Mouse (Mus musculus) liver, embryonic 11.5 days (tissue): ENCODE data around the gene Gm5414. TPM values are rescaled to one million over a fixed set of nuclear protein-coding genes. Genes with fewer than 3 reads are reported as not detected.

Experiments
- ATAC-seq: fragments of 200-750 bp; cut with Nextera tagmentation; replicated peaks from 2 replicates; pipeline ENCODE4 v1.8.0; 2017; ENCODE audit warnings: moderate number of reproducible peaks, mild to moderate bottlenecking, moderate TSS enrichment, moderate library complexity; ENCODE audit not compliant: low FRiP score
- DNase-seq: peaks from one replicate; pipeline ENCODE4 v3.0.0-alpha.2; 2017; ENCODE audit warnings: low spot score
- H3K27ac ChIP-seq: fragments of 300-500 bp; sonication (generic); 2 replicates; pipeline ENCODE4 v1.5.1; 2014; ENCODE audit warnings: mild to moderate bottlenecking, low read depth, low read length, control low read depth
- H3K27me3 ChIP-seq: fragments of 300-500 bp; sonication (generic); replicated peaks from 2 replicates; pipeline ENCODE4 v1.6.1; 2014; ENCODE audit warnings: low read length, mixed read lengths; ENCODE audit not compliant: control insufficient read depth, insufficient read depth
- H3K36me3 ChIP-seq: fragments of 300-500 bp; sonication (generic); 2 replicates; pipeline ENCODE4 v1.6.1; 2014; ENCODE audit warnings: mild to moderate bottlenecking, low read length, moderate library complexity, mixed read lengths; ENCODE audit not compliant: control insufficient read depth, insufficient read depth
- H3K4me1 ChIP-seq: fragments of 300-500 bp; sonication (generic); replicated peaks from 2 replicates; pipeline ENCODE4 v1.6.1; 2014; ENCODE audit warnings: low read length, mixed read lengths; ENCODE audit not compliant: control insufficient read depth, insufficient read depth
- H3K4me2 ChIP-seq: fragments of 300-500 bp; sonication (generic); 2 replicates; pipeline ENCODE4 v1.6.1; 2014; ENCODE audit warnings: mild to moderate bottlenecking, control low read depth, moderate library complexity
- H3K4me3 ChIP-seq: fragments of 300-500 bp; sonication (generic); 2 replicates; pipeline ENCODE4 v1.5.1; 2014; ENCODE audit warnings: low read depth, low read length, control low read depth
- H3K9ac ChIP-seq: fragments of 300-500 bp; sonication (generic); 2 replicates; pipeline ENCODE4 v1.6.1; 2014; ENCODE audit warnings: low read depth, low read length, control low read depth
- H3K9me3 ChIP-seq: fragments of 300-500 bp; sonication (generic); 2 replicates; pipeline ENCODE4 v1.6.1; 2016; ENCODE audit warnings: low read length, inconsistent platforms, mixed read lengths; ENCODE audit not compliant: control insufficient read depth
- WGBS: fragments of 180-500 bp; shearing (Covaris S2); extraction: QIAGEN DNeasy Blood & Tissue Kit; methylation state at CpG from one replicate; pipeline ENCODE4 v1.1.7; 2014; 5-methylcytosine and 5-hydroxymethylcytosine counted together
- polyA plus RNA-seq: library from polyadenylated mRNA; unstranded; fragments of >200 nt; fragmentation: Nextera tagmentation; extraction: Ambion mirVana; gene quantifications from 2 replicates; pipeline ENCODE4 v1.2.1, GENCODE M21; 2014

Gene Gm5414
- not detected in 2 replicates for polyA plus RNA-seq

DNA sequence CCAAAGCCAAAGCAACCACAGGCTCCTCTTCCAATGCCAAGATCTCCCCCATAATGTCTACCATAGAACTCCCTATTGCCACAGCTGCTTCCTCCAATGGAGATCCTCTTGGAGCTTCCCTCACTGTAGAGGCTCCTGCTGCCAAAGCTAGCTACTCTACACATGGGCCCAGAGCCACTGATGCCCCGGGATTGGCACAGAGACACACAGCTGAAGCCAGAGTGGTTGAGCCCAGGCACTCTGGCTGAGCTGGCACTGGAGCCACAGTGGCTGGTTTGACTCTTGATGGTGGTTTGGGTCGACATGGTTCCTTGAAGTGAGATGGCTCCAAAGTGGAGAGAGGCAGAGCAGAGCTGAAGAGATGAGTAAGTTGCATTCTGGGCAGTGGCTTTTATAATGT is at the start of gene Gm5414:
Gene Gm5414 (minus strand): TSS at position 305 of the 400 bp plus-strand sequence.
- no peak for ATAC-seq

DNA sequence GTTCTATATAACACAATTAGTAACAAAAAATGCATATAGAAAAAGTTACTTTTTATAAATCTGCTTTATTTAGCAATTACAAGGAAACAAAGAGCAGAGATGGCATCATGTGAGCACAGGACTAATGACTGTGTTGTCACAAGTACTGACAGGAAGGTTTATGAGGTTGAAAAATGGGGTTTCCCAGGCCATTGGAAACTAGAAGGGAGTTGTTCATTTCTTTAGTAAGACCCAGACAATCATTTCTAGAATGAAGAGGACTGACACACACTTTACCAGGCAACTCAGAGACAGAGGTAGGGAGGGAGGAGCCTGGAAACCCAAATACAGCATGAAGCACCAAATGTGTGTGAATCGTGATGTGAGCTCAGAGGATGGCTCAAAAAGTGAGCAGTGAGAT is 48.0 kb upstream of the Gm5414 start:
- Histone ChIP-seq H3K27me3 (no peaks in the 10 kb centered on the region), H3K27ac (no peak overlapping the region), H3K4me1 (no peaks in the 10 kb centered on the region), H3K4me2 (no peak overlapping the region), H3K9me3 (no peaks in the 10 kb centered on the region), H3K9ac (no peak overlapping the region), H3K36me3 (no peaks in the 10 kb centered on the region), H3K4me3 (no peak overlapping the region)
- ATAC-seq = no peak
- WGBS = 64% methylated on average over 1 of the region's 1 CpGs
- DNase-seq = no peak

More for the DNA sequence above, at the start of gene Gm5414:
- Histone ChIP-seq H3K27ac (no peak within 1 kb of the TSS), H3K4me3 (no peak within 1 kb of the TSS), H3K27me3 (no peaks in the 10 kb centered on the region), H3K4me1 (no peaks in the 10 kb centered on the region), H3K9ac (no peak within 1 kb of the TSS), H3K36me3 (no peaks in the 10 kb centered on the region), H3K4me2 (no peak within 1 kb of the TSS), H3K9me3 (no peaks in the 10 kb centered on the region)
- no peak for DNase-seq
- 50% methylated on average over 2 of the region's 2 CpGs for WGBS

DNA sequence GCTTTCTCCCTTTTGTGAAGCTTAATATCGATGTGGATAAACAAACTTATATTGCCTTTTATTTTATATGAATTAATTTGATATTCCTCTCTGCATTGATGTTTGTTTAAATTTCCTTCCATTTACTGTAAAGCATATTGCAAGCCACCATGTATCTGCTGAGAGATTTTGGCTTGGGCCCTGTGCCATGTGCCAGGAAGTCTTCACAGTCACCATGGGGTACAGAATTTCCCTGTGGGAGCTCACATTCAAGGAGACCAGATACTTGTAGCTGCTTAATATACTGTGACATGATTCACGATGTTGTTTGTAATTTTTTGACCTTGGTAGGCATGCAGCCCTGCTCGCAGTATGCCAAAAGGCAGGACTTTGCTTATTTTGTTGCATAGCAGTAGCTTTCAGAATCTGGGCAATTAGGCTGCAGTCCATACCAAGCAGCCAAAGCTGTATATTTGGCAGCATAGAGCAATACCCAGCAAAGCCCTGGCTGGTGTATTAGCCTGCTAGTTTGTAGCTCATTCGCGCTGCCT is 24.8 kb upstream of the Gm5414 start:
- H3K4me1 ChIP-seq = no peaks in the 10 kb centered on the region
- ATAC-seq (no peak), DNase-seq (no peak)
- H3K9me3 ChIP-seq = no peaks in the 10 kb centered on the region
- H3K4me3 ChIP-seq = no peak overlapping the region
- H3K9ac ChIP-seq = no peak overlapping the region
- H3K4me2 ChIP-seq = no peak overlapping the region
- H3K27me3 ChIP-seq = no peaks in the 10 kb centered on the region
- H3K27ac ChIP-seq = no peak overlapping the region
- 82% methylated on average over 5 of the region's 5 CpGs for WGBS
- no peaks in the 10 kb centered on the region for H3K36me3 ChIP-seq

DNA sequence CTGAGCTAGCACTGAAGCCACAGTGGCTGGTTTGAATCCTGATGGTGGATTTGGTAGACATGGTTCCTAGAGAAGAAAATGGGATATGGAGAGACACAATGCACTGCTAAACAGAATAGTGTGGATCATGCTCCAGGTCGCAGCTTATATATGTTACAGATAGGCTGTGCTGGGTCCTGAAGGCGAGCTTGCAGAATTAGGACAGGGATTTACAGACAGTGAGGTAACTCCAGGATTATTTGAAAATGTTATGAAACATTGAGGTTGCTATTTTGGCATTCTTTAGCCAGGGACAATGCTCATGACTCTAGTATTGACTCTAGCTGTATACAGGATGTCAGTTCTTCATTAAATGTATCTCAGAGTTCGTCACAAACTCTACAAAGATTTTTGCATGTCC is 19.3 kb upstream of the Gm5414 start, which contains the start of gene Gm5478:
Gene Gm5478 (minus strand): TSS at position 101 of the 400 bp plus-strand sequence.
- no peak for DNase-seq
- no peak for ATAC-seq
- no peak within 1 kb of the TSS for H3K4me2 ChIP-seq
- no peak within 1 kb of the TSS for H3K9ac ChIP-seq
- 65% methylated on average over 3 of the region's 3 CpGs for WGBS
- no peak within 1 kb of the TSS for H3K27ac ChIP-seq
- H3K9me3 ChIP-seq = no peaks in the 10 kb centered on the region
- H3K4me3 ChIP-seq = no peak within 1 kb of the TSS
- no peaks in the 10 kb centered on the region for H3K27me3 ChIP-seq
- no peaks in the 10 kb centered on the region for H3K36me3 ChIP-seq
- H3K4me1 ChIP-seq = no peaks in the 10 kb centered on the region

- Histone ChIP-seq H3K27me3 (no peaks in the 10 kb centered on the region), H3K36me3 (no peaks in the 10 kb centered on the region), H3K4me2 (no peak overlapping the region), H3K9me3 (no peaks in the 10 kb centered on the region), H3K4me3 (no peak overlapping the region), H3K9ac (no peak overlapping the region), H3K27ac (no peak overlapping the region), H3K4me1 (no peaks in the 10 kb centered on the region)
- 65% methylated on average over 6 of the region's 6 CpGs for WGBS
- ATAC-seq (no peak), DNase-seq (no peak)
Measured at GRCm38 (mm10) chr15:101599123-101599522, 28.9 kb downstream of the Gm5414 start.

DNA sequence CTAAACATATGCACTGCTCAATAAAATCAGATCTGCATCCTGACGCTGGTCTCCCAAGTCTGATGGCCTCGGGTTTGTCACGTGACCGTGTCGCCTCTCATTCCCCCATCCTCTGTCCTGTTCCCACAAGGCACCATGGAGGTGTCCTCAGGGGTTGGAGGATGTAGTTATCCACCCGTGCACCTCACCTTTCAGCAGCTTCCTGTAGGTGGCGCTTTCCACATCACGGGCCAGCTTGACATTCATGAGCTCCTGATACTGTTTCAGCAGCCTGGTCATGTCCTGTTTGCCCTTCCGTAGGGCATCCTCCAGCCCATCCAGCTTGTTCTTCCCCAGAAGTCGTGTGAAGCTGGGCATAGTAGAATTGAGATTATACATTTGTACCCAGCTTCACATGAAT is 39.8 kb downstream of the Gm5414 start:
- H3K9ac ChIP-seq = no peak overlapping the region
- no peak overlapping the region for H3K27ac ChIP-seq
- DNase-seq (no peak), ATAC-seq (no peak)
- no peak overlapping the region for H3K4me2 ChIP-seq
- no peak overlapping the region for H3K4me3 ChIP-seq
- H3K36me3 ChIP-seq = no peaks in the 10 kb centered on the region
- no peaks in the 10 kb centered on the region for H3K27me3 ChIP-seq
- WGBS = 76% methylated on average over 10 of the region's 10 CpGs
- no peaks in the 10 kb centered on the region for H3K4me1 ChIP-seq
- no peaks in the 10 kb centered on the region for H3K9me3 ChIP-seq

DNA sequence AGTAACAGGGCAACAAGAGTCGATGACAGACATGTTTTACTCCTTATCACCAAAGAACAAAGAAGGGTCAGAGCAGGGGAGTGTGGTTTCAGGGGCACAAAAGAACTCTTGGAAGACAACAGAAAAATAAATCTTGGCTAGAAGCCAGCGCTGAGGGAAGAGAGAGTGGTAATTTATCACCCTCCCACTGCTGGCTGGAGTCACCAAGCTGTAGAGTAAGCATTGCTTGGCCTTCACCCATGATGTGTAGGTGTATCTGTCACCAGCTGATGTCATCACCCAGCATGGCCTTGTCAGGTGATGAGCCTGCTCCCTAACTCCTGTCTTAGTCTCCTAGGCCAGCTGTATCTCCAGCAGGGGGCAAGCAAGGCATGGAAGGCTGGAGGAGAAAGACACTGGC is 43.5 kb downstream of the Gm5414 start:
- Histone ChIP-seq H3K27ac (no peak overlapping the region), H3K4me3 (no peak overlapping the region), H3K9me3 (no peaks in the 10 kb centered on the region), H3K27me3 (no peaks in the 10 kb centered on the region), H3K4me1 (no peaks in the 10 kb centered on the region), H3K4me2 (no peak overlapping the region), H3K9ac (no peak overlapping the region), H3K36me3 (no peaks in the 10 kb centered on the region)
- 28% methylated on average over 2 of the region's 2 CpGs for WGBS
- no peak for DNase-seq
- no peak for ATAC-seq

DNA sequence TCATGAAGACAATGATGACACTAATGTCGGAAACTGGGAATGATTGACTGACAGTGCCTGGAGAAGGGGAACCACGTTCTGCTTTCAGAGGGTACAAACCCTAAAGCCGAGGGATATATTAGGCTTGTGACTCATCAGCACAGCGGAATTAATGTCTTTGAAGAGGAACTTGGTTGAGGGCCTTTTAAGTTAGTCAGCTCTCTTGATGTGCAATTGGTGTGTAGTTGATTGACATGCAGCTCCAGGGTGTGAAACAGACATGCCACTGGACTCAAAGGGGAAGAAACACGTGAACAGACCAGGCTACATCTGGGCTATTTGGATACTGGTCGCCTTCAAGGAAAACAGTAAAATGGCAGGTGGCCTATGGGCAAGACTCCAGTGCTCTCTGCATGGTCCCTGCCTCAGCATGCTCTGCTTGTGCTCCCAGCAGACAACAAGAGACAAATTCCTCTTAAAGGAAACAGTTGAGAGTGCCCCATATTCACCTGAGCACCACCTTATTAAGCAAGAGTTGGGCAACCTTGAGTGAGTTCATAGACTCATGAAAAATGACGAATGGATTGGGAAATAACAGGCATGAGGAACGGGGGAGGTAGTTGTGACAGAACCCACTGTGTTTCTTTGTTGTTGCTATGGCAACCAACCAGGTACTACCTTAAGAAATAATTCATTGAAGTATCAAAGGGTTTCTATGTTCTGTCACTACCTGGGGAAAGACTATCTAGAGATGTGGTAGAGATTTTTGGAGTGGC is 44.6 kb downstream of the Gm5414 start:
- Histone ChIP-seq H3K4me1 (no peaks in the 10 kb centered on the region), H3K9me3 (no peaks in the 10 kb centered on the region), H3K9ac (no peak overlapping the region), H3K27ac (no peak overlapping the region), H3K4me2 (no peak overlapping the region), H3K27me3 (no peaks in the 10 kb centered on the region), H3K36me3 (no peaks in the 10 kb centered on the region), H3K4me3 (no peak overlapping the region)
- no peak for ATAC-seq
- WGBS = 69% methylated on average over 8 of the region's 8 CpGs
- no peak for DNase-seq

DNA sequence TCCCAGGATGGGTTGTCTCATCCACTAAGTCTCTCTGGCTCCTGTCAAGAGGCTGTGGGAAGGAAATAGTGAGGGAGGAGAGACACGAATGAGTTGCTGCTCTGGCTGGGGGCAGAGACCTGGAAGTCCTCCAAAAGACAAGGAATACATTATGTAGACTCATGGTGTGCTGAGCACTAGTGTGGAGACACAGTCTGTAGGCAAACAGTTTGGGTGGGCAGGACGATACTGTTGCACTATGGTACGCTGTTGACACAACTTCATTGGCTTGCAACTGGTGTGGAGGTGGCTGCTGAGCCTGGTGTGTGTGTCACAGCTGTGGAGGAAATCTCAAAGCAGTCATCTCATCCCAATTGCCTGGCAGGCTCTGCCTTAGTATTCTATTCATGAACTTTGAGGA is 46.3 kb downstream of the Gm5414 start:
- H3K27me3 ChIP-seq = no peaks in the 10 kb centered on the region
- H3K27ac ChIP-seq = no peak overlapping the region
- WGBS = 72% methylated on average over 3 of the region's 3 CpGs
- H3K4me3 ChIP-seq = no peak overlapping the region
- no peak overlapping the region for H3K4me2 ChIP-seq
- no peaks in the 10 kb centered on the region for H3K9me3 ChIP-seq
- DNase-seq (no peak), ATAC-seq (no peak)
- H3K4me1 ChIP-seq = no peaks in the 10 kb centered on the region
- H3K36me3 ChIP-seq = no peaks in the 10 kb centered on the region
- H3K9ac ChIP-seq = no peak overlapping the region
